Mouse (Mus musculus) lung, adult 2 months (tissue): ENCODE data around the gene Ogg1.

Experiments used
- CTCF ChIP-seq: fragments of 200-500 bp; IDR thresholded peaks from 2 replicates; pipeline ENCODE4 v1.5.1; 2011; ENCODE audit warnings: mild to moderate bottlenecking, low read length, control low read depth; ENCODE audit not compliant: insufficient read depth
- POLR2A ChIP-seq: fragments of 200-500 bp; IDR thresholded peaks from 2 replicates; pipeline ENCODE4 v1.6.1; 2011; ENCODE audit warnings: low read depth, mild to moderate bottlenecking, control low read depth, low read length, borderline replicate concordance; ENCODE audit errors: extremely low read depth

DNA sequence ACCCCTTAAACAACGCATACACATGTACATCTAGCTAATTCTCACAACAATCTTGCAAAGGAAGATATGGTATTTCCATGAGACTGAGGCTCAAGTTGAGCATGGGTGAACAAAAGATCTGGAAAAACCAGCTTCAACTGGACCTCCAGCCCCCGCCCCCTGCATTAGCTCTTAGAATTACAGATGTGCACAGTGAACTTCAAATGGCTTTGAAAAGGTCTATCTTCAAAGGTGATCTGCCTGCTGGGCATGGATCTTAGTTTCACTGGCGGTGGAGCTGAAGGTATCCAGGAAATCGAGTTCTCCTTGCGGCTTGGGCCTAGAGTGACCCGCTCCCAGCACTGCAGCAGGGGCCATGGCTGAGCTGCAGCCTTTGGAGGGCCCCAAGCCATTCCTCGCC is 41.4 kb downstream of the Ogg1 start:
- TF ChIP-seq CTCF: no peak
- TF ChIP-seq POLR2A: no peak
